Mouse (Mus musculus) midbrain, embryonic 10.5 days (tissue): ENCODE data around the gene Nt5m. TPM values are rescaled to one million over a fixed set of nuclear protein-coding genes. Genes with fewer than 3 reads are reported as not detected.

Experiments
- DNase-seq: peaks from one replicate; pipeline ENCODE4 v3.0.0-alpha.2; 2017; ENCODE audit warnings: low spot score
- H3K27ac ChIP-seq: fragments of 300-500 bp; sonication (generic); replicated peaks from 2 replicates; pipeline ENCODE4 v1.5.1; 2016; ENCODE audit warnings: mild to moderate bottlenecking
- H3K27me3 ChIP-seq: fragments of 300-500 bp; sonication (generic); 2 replicates; pipeline ENCODE4 v1.6.1; 2016; ENCODE audit warnings: low read depth, mild to moderate bottlenecking; ENCODE audit not compliant: poor library complexity, severe bottlenecking
- H3K36me3 ChIP-seq: fragments of 300-500 bp; sonication (generic); 2 replicates; pipeline ENCODE4 v1.6.1; 2016; ENCODE audit warnings: mild to moderate bottlenecking, moderate library complexity
- H3K4me1 ChIP-seq: fragments of 300-500 bp; sonication (generic); 2 replicates; pipeline ENCODE4 v1.6.1; 2016
- H3K4me3 ChIP-seq: fragments of 300-500 bp; sonication (generic); 2 replicates; pipeline ENCODE4 v1.5.1; 2016; ENCODE audit warnings: mild to moderate bottlenecking, moderate library complexity
- H3K9me3 ChIP-seq: fragments of 300-500 bp; sonication (generic); replicated peaks from 2 replicates; pipeline ENCODE4 v1.6.1; 2016; ENCODE audit warnings: mild to moderate bottlenecking
- WGBS: fragments of 180-500 bp; shearing (Covaris S2); methylation state at CpG from one replicate; pipeline ENCODE4 v1.1.7; 2016; 5-methylcytosine and 5-hydroxymethylcytosine counted together
- polyA plus RNA-seq: library from polyadenylated mRNA; unstranded; fragments of >200 nt; fragmentation: Nextera tagmentation; extraction: Ambion mirVana; gene quantifications from 2 replicates; pipeline ENCODE4 v1.2.1, GENCODE M21; 2016

The Nt5m gene
- polyA plus RNA-seq, 1 experiment from 2014 or later = 40.9 TPM

DNA sequence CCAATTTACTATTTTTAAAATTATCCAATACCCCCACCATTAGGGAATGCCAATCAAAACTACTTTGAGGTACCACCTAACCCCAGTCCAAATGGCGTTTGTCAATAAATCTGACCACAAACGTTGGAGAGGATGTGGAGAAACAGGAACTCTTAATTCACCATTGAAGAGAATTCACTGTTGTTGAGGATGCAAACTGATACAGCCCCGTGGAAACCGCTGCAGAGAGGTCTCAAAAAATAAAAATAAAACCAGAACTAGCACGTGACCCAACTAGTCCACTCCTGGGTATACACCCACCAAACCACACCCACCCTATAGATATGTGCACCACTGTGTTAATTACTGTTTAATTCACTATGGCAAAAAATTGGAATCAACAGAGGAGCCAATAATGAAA lies 81.1 kb downstream of the Nt5m start:
- no peak overlapping the region for H3K27ac ChIP-seq
- WGBS = 81% methylated on average over 5 of the region's 5 CpGs
- no peak for DNase-seq
- H3K27me3 ChIP-seq = no peaks in the 10 kb centered on the region
- H3K9me3 ChIP-seq = no peaks in the 10 kb centered on the region
- no peaks in the 10 kb centered on the region for H3K36me3 ChIP-seq
- H3K4me3 ChIP-seq = no peak overlapping the region
- 0 out of 2 replicates have a peak, but pooled peaks cover 3% of the 10 kb centered on the region for H3K4me1 ChIP-seq

- WGBS = 20% methylated on average over 7 of the region's 7 CpGs
- no peak for DNase-seq
These were observed 82.0 kb downstream of the Nt5m start for GRCm38 (mm10) chr11:59921265-59921664.

GRCm38 (mm10) chr11:59930031-59930430 lies 90.8 kb downstream of the Nt5m start:
- Histone ChIP-seq H3K4me3 (no peak overlapping the region), H3K27ac (no peak overlapping the region), H3K27me3 (0 out of 2 replicates have a peak, but pooled peaks cover 4% of the 10 kb centered on the region), H3K36me3 (no peaks in the 10 kb centered on the region), H3K9me3 (no peaks in the 10 kb centered on the region), H3K4me1 (0 out of 2 replicates have a peak, but pooled peaks cover 6% of the 10 kb centered on the region)
- DNase-seq = no peak
- WGBS = 71% methylated on average over 4 of the region's 4 CpGs

More at GRCm38 (mm10) chr11:59921265-59921664, 82.0 kb downstream of the Nt5m start:
- Histone ChIP-seq H3K36me3 (no peaks in the 10 kb centered on the region), H3K27ac (no peak overlapping the region), H3K27me3 (no peaks in the 10 kb centered on the region), H3K4me3 (no peak overlapping the region), H3K4me1 (0 out of 2 replicates have a peak, but pooled peaks cover 3% of the 10 kb centered on the region), H3K9me3 (no peaks in the 10 kb centered on the region)

Other genes with a start within 250 kb of the Nt5m start
- not detected in 2 replicates for gene Olfr223, start 246.2 kb upstream of the Nt5m start, polyA plus RNA-seq
- gene Mprip, start 178.1 kb upstream of the Nt5m start, polyA plus RNA-seq = 24.6 and 27.1 TPM in 2 replicates
- 2.9 and 3.4 TPM in 2 replicates for gene Pld6, start 51.8 kb upstream of the Nt5m start, polyA plus RNA-seq
- gene Flcn, start 29.4 kb upstream of the Nt5m start, polyA plus RNA-seq = 31.7 and 32.7 TPM in 2 replicates
- 249 and 250 TPM in 2 replicates for gene Cops3, start 391 bp downstream of the Nt5m start, polyA plus RNA-seq
- gene Med9, start 108.8 kb downstream of the Nt5m start, polyA plus RNA-seq = 51.2 and 55.9 TPM in 2 replicates
- 1.7 TPM in 2 replicates for gene Rasd1, start 125.5 kb downstream of the Nt5m start, polyA plus RNA-seq
- 8.6 and 10.8 TPM in 2 replicates for gene Pemt, start 207.0 kb downstream of the Nt5m start, polyA plus RNA-seq